Mouse (Mus musculus) kidney, embryonic 15.5 days (tissue): ENCODE results near the gene Dph2. TPM values are rescaled to one million over a fixed set of nuclear protein-coding genes. Genes with fewer than 3 reads are reported as not detected.
A peak's percentile ranks its signal among the peaks of the same experiment; 100 is the strongest.

Experiments
- ATAC-seq: fragments of 200-750 bp; cut with Nextera tagmentation; replicated peaks from 2 replicates; pipeline ENCODE4 v1.8.0; 2017; ENCODE audit warnings: moderate TSS enrichment; ENCODE audit not compliant: low FRiP score
- H3K27ac ChIP-seq: fragments of 300-500 bp; sonication (generic); 2 replicates; pipeline ENCODE4 v1.5.1; 2015; ENCODE audit warnings: mild to moderate bottlenecking, inconsistent platforms
- H3K27me3 ChIP-seq: fragments of 300-500 bp; sonication (generic); 2 replicates; pipeline ENCODE4 v1.6.1; 2015; ENCODE audit warnings: inconsistent platforms
- H3K36me3 ChIP-seq: fragments of 300-500 bp; sonication (generic); 2 replicates; pipeline ENCODE4 v1.6.1; 2015; ENCODE audit warnings: inconsistent platforms
- H3K4me1 ChIP-seq: fragments of 300-500 bp; sonication (generic); 2 replicates; pipeline ENCODE4 v1.6.1; 2015; ENCODE audit warnings: inconsistent platforms
- H3K4me2 ChIP-seq: fragments of 300-500 bp; sonication (generic); 2 replicates; pipeline ENCODE4 v1.6.1; 2015; ENCODE audit warnings: moderate library complexity, mild to moderate bottlenecking, inconsistent platforms
- H3K4me3 ChIP-seq: fragments of 300-500 bp; sonication (generic); replicated peaks from 2 replicates; pipeline ENCODE4 v1.5.1; 2015; ENCODE audit warnings: mild to moderate bottlenecking, inconsistent platforms
- H3K9ac ChIP-seq: fragments of 300-500 bp; sonication (generic); 2 replicates; pipeline ENCODE4 v1.6.1; 2015; ENCODE audit warnings: mild to moderate bottlenecking, inconsistent platforms
- H3K9me3 ChIP-seq: fragments of 300-500 bp; sonication (generic); replicated peaks from 2 replicates; pipeline ENCODE4 v1.6.1; 2016; ENCODE audit warnings: inconsistent platforms
- WGBS: fragments of 180-500 bp; shearing (Covaris S2); methylation state at CpG from one replicate; pipeline ENCODE4 v1.1.7; 2015; ENCODE audit warnings: mixed read lengths; 5-methylcytosine and 5-hydroxymethylcytosine counted together
- polyA plus RNA-seq: library from polyadenylated mRNA; unstranded; fragments of >200 nt; fragmentation: Nextera tagmentation; extraction: Ambion mirVana; gene quantifications from 2 replicates; pipeline ENCODE4 v1.2.1, GENCODE M21; 2015

Dph2 gene
- polyA plus RNA-seq, 1 experiment from 2014 or later, result 21.2 TPM

DNA sequence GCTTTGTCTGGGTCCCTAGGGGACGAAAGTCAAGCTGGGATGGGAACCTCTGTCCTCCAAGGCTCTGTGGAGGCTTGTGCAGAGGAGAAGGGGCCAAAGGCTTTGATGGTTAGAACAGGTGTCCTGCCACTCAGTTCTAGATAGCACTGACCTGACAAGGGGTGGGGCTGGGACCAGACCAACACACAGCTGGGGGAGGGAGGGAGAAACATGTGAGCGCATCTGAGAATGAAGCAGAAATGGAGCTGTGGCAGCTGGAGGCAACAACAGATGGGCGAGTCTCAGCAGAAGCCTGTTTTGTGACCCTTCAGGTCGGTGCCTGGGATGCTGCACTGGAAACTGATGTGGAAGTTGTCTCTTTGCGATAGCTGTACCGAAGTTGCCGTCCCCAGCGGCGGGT, 22.5 kb downstream of the Dph2 start:
- H3K36me3 ChIP-seq, result peaks cover 11% of the 10 kb centered on the region
- H3K4me2 ChIP-seq, result no peak overlapping the region
- WGBS, result 74% methylated on average over 9 of the region's 9 CpGs
- H3K9me3 ChIP-seq, result no peaks in the 10 kb centered on the region
- H3K27me3 ChIP-seq, result no peaks in the 10 kb centered on the region; the same call in 1 of the 2 replicates
- H3K27ac ChIP-seq, result no peak overlapping the region
- no peak overlapping the region for H3K4me3 ChIP-seq
- peaks cover 46% of the 10 kb centered on the region for H3K4me1 ChIP-seq
- H3K9ac ChIP-seq, result no peak overlapping the region
- no peak for ATAC-seq

DNA sequence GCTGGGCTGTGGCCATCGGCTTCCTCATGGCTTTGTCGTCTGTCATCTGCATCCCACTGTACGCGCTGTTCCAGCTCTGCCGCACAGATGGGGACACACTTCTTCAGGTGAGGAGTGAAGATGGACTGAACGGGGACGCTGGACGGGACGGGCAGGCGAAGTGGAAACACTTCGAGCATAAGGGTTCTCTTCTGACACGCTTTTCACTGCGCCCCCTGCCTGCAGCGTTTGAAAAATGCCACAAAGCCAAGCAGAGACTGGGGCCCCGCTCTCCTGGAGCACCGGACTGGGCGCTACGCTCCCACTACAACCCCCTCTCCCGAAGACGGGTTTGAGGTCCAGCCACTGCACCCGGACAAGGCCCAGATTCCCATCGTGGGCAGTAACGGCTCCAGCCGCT, 24.0 kb downstream of the Dph2 start:
- no peaks in the 10 kb centered on the region for H3K36me3 ChIP-seq
- H3K9me3 ChIP-seq, result no peaks in the 10 kb centered on the region
- H3K4me1 ChIP-seq, result peaks cover 46% of the 10 kb centered on the region
- no peak for ATAC-seq
- no peak overlapping the region for H3K27ac ChIP-seq
- H3K27me3 ChIP-seq, result no peaks in the 10 kb centered on the region; the same call in 1 of the 2 replicates
- peak overlapping the region; percentile 12; the same call in 1 of the 2 replicates for H3K4me3 ChIP-seq
- peak overlapping the region; percentile 28; the same call in 1 of the 2 replicates for H3K4me2 ChIP-seq
- WGBS, result 15% methylated on average over 24 of the region's 24 CpGs
- H3K9ac ChIP-seq, result no peak overlapping the region

DNA sequence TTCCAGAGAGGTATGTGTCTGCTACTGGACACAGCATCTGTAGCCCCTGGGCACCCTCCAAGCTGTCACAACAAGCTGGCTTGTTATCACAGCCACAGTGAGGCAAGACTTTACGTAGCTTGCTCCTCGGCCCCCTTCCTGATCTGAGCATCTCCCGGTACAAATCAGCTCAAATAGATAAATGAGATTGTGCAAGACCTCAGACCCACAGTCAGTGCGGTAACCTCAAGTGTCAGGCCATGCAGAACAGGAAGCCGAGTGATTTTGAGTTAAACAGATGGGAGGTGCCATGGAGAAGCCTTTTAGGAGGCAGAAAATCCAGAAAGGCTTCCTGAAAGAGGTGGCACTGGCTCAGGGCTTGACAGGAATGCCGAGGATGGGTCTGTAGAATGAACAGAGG, 24.8 kb downstream of the Dph2 start:
- no peaks in the 10 kb centered on the region; the same call in 1 of the 2 replicates for H3K27me3 ChIP-seq
- ATAC-seq, result no peak
- no peaks in the 10 kb centered on the region for H3K9me3 ChIP-seq
- H3K9ac ChIP-seq, result no peak overlapping the region
- H3K27ac ChIP-seq, result 0 out of 2 replicates have a peak overlapping the region, but pooled peaks have one; percentile 74
- H3K4me1 ChIP-seq, result peaks cover 41% of the 10 kb centered on the region
- no peaks in the 10 kb centered on the region for H3K36me3 ChIP-seq
- H3K4me3 ChIP-seq, result no peak overlapping the region
- no peak overlapping the region for H3K4me2 ChIP-seq
- WGBS, result 64% methylated on average over 6 of the region's 6 CpGs

DNA sequence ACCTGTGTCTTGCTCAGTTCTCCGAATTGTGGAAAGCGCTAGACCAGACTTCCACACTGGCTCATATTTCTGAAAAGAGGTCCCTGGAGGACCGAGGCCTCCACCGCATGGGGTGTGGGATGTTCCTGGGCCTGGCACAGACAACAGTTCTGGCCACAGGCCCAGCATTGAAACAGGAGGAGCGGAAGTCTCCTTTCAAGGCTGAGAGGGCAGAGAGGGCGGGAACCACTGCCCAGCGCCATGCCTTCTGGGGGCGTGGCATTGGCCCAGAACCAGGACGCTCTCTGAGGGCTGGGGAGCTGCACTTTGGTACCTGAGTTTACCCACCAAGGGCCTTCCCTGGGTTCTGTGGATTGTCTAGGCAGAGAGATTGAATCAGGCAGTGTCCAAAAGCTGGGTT, 25.7 kb downstream of the Dph2 start:
- H3K36me3 ChIP-seq, result no peaks in the 10 kb centered on the region
- peak overlapping the region; percentile 74 for H3K27ac ChIP-seq
- peak; percentile 63 for ATAC-seq
- WGBS, result 16% methylated on average over 9 of the region's 9 CpGs
- peak overlapping the region; percentile 4; the same call in 1 of the 2 replicates for H3K4me2 ChIP-seq
- H3K4me3 ChIP-seq, result no peak overlapping the region
- no peaks in the 10 kb centered on the region for H3K9me3 ChIP-seq
- H3K4me1 ChIP-seq, result peaks cover 33% of the 10 kb centered on the region
- H3K27me3 ChIP-seq, result no peaks in the 10 kb centered on the region; the same call in 1 of the 2 replicates
- H3K9ac ChIP-seq, result no peak overlapping the region

DNA sequence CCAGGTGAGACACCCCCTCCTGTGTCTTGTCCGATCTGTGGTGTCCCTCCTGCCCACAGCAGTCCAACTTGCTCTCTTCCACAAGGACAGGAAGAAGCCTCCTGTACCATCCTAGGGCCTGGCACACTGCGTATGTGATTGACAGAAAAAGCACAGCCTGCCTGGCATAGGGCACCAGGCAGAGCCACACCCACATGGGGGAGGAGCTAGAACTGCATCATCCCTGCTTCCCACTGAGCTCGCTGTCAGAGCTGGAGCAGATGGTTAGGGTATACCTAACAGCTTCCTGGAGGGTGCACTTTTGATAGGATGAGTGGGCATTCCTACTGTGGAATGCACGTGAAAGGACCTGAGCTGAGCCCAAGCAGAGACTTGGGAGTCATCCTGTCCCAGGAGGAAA, 29.0 kb downstream of the Dph2 start:
- Histone ChIP-seq H3K4me2 (no peak overlapping the region), H3K4me1 (peaks cover 31% of the 10 kb centered on the region), H3K4me3 (no peak overlapping the region), H3K36me3 (no peaks in the 10 kb centered on the region), H3K9me3 (no peaks in the 10 kb centered on the region), H3K27ac (no peak overlapping the region), H3K27me3 (no peaks in the 10 kb centered on the region), H3K9ac (no peak overlapping the region)
- 48% methylated on average over 4 of the region's 4 CpGs for WGBS
- no peak for ATAC-seq

DNA sequence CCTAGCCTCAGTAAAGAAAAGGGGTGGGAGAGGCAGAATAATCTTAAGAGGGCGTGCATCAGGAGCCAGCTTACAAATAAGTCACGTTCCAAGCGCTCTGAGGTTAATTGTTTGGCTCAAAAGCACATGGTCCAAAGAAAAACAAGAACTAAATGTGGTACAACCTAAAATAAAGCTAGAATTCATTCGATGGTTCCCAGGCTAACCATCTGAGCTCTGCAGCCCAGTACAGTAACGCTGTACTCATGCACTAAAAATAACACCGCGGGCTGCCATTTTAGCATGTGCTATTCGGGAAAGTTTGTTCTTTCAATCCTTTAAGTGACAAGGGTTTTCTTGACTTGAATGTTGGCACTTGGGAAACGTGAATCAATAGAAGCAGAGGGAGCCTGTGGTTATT, 31.3 kb downstream of the Dph2 start:
- H3K9me3 ChIP-seq, result no peaks in the 10 kb centered on the region
- WGBS, result 83% methylated on average over 9 of the region's 9 CpGs
- ATAC-seq, result no peak
- H3K4me1 ChIP-seq, result peaks cover 8% of the 10 kb centered on the region
- no peak overlapping the region for H3K27ac ChIP-seq
- H3K4me3 ChIP-seq, result no peak overlapping the region
- H3K4me2 ChIP-seq, result no peak overlapping the region
- no peak overlapping the region for H3K9ac ChIP-seq
- peaks cover 12% of the 10 kb centered on the region for H3K36me3 ChIP-seq
- H3K27me3 ChIP-seq, result no peaks in the 10 kb centered on the region

DNA sequence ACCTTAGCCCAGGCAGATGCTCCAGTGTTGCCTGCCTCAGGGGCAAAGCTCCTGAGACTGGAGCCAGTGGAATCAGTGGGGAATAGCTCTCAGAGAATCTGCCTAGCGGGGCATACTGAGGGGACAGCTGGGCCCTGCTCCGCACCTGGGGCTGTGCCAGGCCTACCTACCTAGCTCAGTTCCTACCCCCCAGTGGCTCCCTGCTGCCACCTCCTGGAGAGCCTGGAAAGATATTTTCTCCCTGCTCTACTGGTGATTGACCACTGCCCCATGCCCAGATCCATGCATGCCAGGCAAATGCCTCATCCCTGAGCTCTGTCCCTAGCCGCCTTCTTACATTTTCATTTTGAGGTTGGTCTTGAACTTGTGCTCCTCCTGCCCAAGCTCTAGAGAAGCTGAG, 33.0 kb downstream of the Dph2 start:
- Histone ChIP-seq H3K9me3 (no peaks in the 10 kb centered on the region), H3K4me3 (no peak overlapping the region), H3K4me2 (no peak overlapping the region), H3K9ac (no peak overlapping the region), H3K36me3 (peaks cover 12% of the 10 kb centered on the region), H3K27me3 (no peaks in the 10 kb centered on the region), H3K27ac (no peak overlapping the region), H3K4me1 (peaks cover 13% of the 10 kb centered on the region)
- WGBS, result 84% methylated on average over 3 of the region's 3 CpGs
- ATAC-seq, result no peak; the same call in 1 of the 2 replicates

DNA sequence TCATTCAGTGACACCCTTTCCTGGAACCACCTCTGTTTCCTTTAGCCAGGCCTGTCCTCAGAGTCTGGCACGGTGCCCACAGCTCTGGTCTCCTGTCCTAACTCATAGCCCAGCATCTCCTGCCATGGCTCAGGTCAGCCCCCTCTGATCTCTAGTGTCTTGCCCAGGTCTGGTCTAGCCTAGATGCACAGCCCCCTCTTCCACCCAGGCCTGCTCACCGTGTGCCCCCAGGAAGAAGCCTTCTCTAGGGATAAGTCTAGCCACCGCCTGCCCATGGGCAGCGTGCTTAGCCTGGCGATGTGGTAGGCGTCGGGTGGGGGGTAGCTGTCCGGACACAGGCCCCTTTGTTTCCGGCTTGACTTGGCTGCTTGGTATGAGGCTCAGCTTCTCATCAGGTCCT, 36.7 kb downstream of the Dph2 start:
- H3K9me3 ChIP-seq, result no peaks in the 10 kb centered on the region
- WGBS, result 87% methylated on average over 9 of the region's 9 CpGs
- H3K27ac ChIP-seq, result no peak overlapping the region
- ATAC-seq, result no peak
- no peak overlapping the region for H3K4me2 ChIP-seq
- H3K27me3 ChIP-seq, result no peaks in the 10 kb centered on the region
- no peak overlapping the region for H3K4me3 ChIP-seq
- H3K9ac ChIP-seq, result no peak overlapping the region
- peaks cover 12% of the 10 kb centered on the region for H3K36me3 ChIP-seq
- H3K4me1 ChIP-seq, result peaks cover 13% of the 10 kb centered on the region

DNA sequence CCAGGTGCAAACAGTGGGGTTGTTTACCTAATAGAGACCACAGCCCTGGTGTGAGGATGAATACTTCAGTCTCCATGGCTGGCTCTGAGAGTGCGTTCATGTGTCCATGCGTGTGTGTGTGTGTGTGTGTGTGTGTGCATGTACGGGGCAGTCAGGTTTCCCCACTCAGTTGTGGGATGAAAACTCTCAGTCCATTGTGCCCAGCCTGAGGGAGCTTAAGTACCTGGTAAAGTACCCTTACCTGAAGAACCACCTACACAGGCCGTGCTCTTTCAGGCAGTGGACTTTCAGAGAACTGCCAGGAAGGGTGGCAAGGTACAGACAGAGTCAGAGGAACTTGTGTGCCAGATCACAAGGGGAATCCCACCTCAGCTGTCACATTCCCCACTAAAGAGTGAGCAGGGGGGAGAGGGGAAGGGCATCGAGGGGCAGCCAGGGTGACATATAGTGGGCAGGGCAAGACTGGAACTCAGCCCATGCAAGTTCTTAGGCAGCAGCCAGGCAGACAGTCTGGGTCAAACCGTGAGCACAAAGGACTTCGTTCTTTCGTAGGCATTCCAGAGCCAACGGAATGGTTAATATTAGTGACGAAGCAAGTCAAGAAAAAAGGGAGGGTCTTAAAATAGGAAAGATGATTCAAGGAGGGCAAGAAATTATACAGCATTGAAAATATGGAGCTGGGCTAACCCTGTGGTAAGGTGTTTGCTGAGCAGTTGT, 39.5 kb downstream of the Dph2 start:
- no peak overlapping the region for H3K27ac ChIP-seq
- H3K9me3 ChIP-seq, result no peaks in the 10 kb centered on the region
- H3K4me2 ChIP-seq, result no peak overlapping the region
- WGBS, result 86% methylated on average over 10 of the region's 10 CpGs
- no peak overlapping the region for H3K9ac ChIP-seq
- H3K4me3 ChIP-seq, result no peak overlapping the region
- ATAC-seq, result no peak
- peaks cover 10% of the 10 kb centered on the region for H3K36me3 ChIP-seq
- H3K27me3 ChIP-seq, result no peaks in the 10 kb centered on the region
- peaks cover 14% of the 10 kb centered on the region for H3K4me1 ChIP-seq

DNA sequence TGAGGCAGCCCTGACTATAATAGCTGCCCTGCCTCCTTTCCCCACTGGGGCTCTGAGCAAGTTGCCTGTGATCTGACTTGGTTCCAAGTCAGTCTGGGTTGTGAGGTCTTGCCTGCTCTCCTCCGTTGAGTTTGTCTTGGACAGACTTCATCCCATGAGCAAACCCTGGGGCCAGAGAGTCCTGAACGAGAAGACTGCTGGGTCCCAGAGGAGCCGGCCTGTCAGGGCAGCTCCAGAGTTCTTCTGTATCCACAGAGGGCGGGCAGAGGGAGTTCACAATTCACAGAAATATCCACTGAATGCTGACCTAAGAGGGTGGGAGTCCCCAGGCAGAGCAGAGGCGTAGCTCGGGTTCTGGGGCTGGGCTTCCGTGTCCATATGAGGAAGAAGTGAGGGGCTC, 41.0 kb downstream of the Dph2 start:
- Histone ChIP-seq H3K27me3 (no peaks in the 10 kb centered on the region), H3K27ac (no peak overlapping the region), H3K4me2 (no peak overlapping the region), H3K4me3 (no peak overlapping the region), H3K4me1 (peaks cover 14% of the 10 kb centered on the region), H3K9me3 (no peaks in the 10 kb centered on the region), H3K9ac (no peak overlapping the region), H3K36me3 (no peaks in the 10 kb centered on the region; the same call in 1 of the 2 replicates)
- ATAC-seq, result no peak
- 49% methylated on average over 7 of the region's 7 CpGs for WGBS

DNA sequence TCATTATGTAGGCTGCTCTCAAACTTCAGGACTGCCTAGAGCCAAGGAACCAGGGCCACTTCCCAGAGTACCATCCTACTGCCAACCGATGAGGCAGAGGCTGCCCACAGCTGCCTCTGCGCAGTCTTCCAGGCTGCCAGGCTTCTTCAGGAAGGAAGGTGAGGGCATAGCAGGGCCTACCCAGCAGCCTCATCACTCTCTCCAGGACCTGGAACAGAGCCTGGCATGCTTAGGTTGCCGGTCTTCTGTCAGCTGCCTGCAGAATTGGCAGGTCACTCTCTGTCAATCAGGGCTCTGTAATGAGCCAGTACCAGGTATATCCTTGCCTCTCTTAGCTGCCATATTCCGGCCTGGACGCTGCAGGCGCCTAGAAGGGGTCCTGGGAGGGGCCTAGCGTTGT, 41.7 kb downstream of the Dph2 start:
- ATAC-seq, result no peak
- WGBS, result 80% methylated on average over 7 of the region's 7 CpGs
- no peak overlapping the region for H3K9ac ChIP-seq
- H3K36me3 ChIP-seq, result no peaks in the 10 kb centered on the region; the same call in 1 of the 2 replicates
- H3K4me1 ChIP-seq, result peaks cover 9% of the 10 kb centered on the region
- H3K9me3 ChIP-seq, result no peaks in the 10 kb centered on the region
- no peak overlapping the region for H3K4me3 ChIP-seq
- no peak overlapping the region for H3K4me2 ChIP-seq
- H3K27ac ChIP-seq, result no peak overlapping the region
- no peaks in the 10 kb centered on the region for H3K27me3 ChIP-seq

DNA sequence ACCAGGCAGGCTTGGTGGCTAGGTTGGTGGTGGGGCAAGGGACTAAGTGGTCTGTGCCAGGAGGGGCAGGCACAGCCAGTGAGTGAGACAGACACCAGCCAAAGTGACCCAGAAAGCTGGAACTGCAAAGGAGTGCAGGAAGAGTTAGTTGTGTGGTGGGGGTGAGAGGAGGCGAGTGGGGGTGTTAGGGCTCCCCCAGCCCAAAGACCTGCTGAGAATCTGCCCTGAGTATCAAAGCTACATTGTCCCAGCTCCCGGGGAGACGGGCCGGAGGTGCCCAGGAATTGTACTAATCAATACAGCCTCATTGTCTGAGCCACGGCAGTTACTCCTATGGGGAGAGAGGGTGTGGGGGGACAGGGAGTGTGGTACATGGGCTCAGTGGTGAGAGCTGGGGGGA, 42.3 kb downstream of the Dph2 start:
- 65% methylated on average over 5 of the region's 5 CpGs for WGBS
- Histone ChIP-seq H3K36me3 (no peaks in the 10 kb centered on the region; the same call in 1 of the 2 replicates), H3K4me2 (no peak overlapping the region), H3K9me3 (no peaks in the 10 kb centered on the region), H3K4me3 (no peak overlapping the region), H3K27ac (no peak overlapping the region), H3K4me1 (peaks cover 7% of the 10 kb centered on the region), H3K27me3 (no peaks in the 10 kb centered on the region), H3K9ac (no peak overlapping the region)
- ATAC-seq, result no peak

DNA sequence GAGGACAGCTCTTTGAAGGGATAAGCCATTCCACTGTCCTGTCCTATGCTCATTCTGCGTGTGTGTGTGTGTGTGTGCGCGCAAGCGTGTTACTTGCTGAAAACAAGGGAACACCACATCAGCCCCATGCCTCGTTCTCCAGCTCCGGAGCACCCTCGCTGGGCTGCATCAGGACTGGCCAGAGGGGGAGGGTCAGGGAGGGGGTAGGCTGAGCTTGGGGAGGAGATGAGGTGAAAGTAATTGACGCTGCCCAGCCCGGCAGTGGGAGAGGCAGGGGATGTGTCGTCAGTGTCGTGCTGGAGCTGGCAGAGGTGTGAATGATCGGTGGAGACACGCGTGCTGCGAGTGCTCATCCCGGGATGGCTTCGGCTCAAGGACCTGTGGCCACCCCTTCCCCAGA, 42.8 kb downstream of the Dph2 start:
- Histone ChIP-seq H3K4me3 (no peak overlapping the region), H3K4me1 (peaks cover 7% of the 10 kb centered on the region), H3K4me2 (no peak overlapping the region), H3K27ac (no peak overlapping the region), H3K27me3 (no peaks in the 10 kb centered on the region), H3K9ac (no peak overlapping the region), H3K36me3 (no peaks in the 10 kb centered on the region; the same call in 1 of the 2 replicates), H3K9me3 (no peaks in the 10 kb centered on the region)
- 47% methylated on average over 17 of the region's 17 CpGs for WGBS
- ATAC-seq, result no peak
